Mouse (Mus musculus): ENCODE data around the gene Rcor2. TPM values are rescaled to one million over a fixed set of nuclear protein-coding genes. Genes with fewer than 3 reads are reported as not detected.

Rcor2 gene
- polyA plus RNA-seq, 1 experiment from 2014 or later, result 0.27 TPM

- H3K4me1 ChIP-seq (ENCODE audit: control insufficient read depth, low read depth, low read length), result peaks cover 74% of the 10 kb centered on the region
- peak overlapping the region; percentile 1 for H3K4me3 ChIP-seq (ENCODE audit: low read depth, low read length)
- peak overlapping the region; percentile 41 for H3K4me2 ChIP-seq (ENCODE audit: low read depth, low read length)
- H3K36me3 ChIP-seq (ENCODE audit: control insufficient read depth, insufficient read depth), result no peaks in the 10 kb centered on the region
- 0 out of 2 replicates have a peak overlapping the region, but pooled peaks have one; percentile 1 for H3K9ac ChIP-seq (ENCODE audit: low read depth, low read length)
- 17% methylated on average over 8 of the region's 8 CpGs for WGBS (ENCODE audit: insufficient replicate concordance)
- H3K27me3 ChIP-seq (ENCODE audit: control insufficient read depth, insufficient read depth, low read depth, low read length), result no peaks in the 10 kb centered on the region
- H3K9me3 ChIP-seq (replicated peaks; ENCODE audit: control insufficient read depth, low read length), result no peaks in the 10 kb centered on the region
- ATAC-seq (ENCODE audit: low read depth), result peak; percentile 64
- H3K27ac ChIP-seq (ENCODE audit: low read length), result peak overlapping the region; percentile 39
Observed at GRCm38 (mm10) chr19:7307995-7308770, 41.1 kb downstream of the Rcor2 start.

GRCm38 (mm10) chr19:7309738-7310330 lies 42.7 kb downstream of the Rcor2 start:
- Histone ChIP-seq H3K9me3 (replicated peaks; ENCODE audit: control insufficient read depth, low read length) (no peaks in the 10 kb centered on the region), H3K9ac (ENCODE audit: low read depth, low read length) (no peak overlapping the region), H3K4me2 (ENCODE audit: low read depth, low read length) (no peak overlapping the region), H3K27ac (ENCODE audit: low read length) (no peak overlapping the region; the same call in 1 of the 2 replicates), H3K27me3 (ENCODE audit: control insufficient read depth, insufficient read depth, low read depth, low read length) (no peaks in the 10 kb centered on the region), H3K4me3 (ENCODE audit: low read depth, low read length) (no peak overlapping the region), H3K36me3 (ENCODE audit: control insufficient read depth, insufficient read depth) (no peaks in the 10 kb centered on the region), H3K4me1 (ENCODE audit: control insufficient read depth, low read depth, low read length) (peaks cover 74% of the 10 kb centered on the region)
- ATAC-seq (ENCODE audit: low read depth), result no peak
- 37% methylated on average over 2 of the region's 2 CpGs for WGBS (ENCODE audit: insufficient replicate concordance)

DNA sequence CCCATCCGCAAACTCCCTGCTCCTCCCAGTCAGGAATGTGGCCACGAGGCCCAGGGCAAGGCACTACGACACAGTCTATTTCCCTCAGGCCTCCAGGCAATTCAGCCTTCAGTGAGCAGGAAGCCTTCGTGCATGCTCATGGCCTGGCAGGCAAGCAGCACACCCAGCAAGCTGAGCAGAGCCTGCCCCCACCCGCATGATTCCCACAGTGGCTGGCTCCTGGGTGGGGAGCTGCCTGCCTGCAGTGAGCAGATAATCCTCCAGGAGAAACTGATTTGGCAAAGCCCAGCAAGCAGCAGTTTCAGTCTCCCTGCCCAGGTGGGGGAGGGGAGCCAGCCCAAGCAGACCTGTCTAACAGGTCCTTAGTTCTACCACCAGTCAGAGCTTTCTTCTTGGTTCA lies 43.6 kb downstream of the Rcor2 start:
- Histone ChIP-seq H3K27ac (ENCODE audit: low read length) (peak overlapping the region; percentile 54), H3K36me3 (ENCODE audit: control insufficient read depth, insufficient read depth) (no peaks in the 10 kb centered on the region), H3K9me3 (replicated peaks; ENCODE audit: control insufficient read depth, low read length) (no peaks in the 10 kb centered on the region), H3K4me2 (ENCODE audit: low read depth, low read length) (peak overlapping the region; percentile 26), H3K4me3 (ENCODE audit: low read depth, low read length) (no peak overlapping the region), H3K9ac (ENCODE audit: low read depth, low read length) (no peak overlapping the region), H3K4me1 (ENCODE audit: control insufficient read depth, low read depth, low read length) (peaks cover 71% of the 10 kb centered on the region), H3K27me3 (ENCODE audit: control insufficient read depth, insufficient read depth, low read depth, low read length) (no peaks in the 10 kb centered on the region)
- WGBS (ENCODE audit: insufficient replicate concordance), result 20% methylated on average over 5 of the region's 5 CpGs
- peak; percentile 83 for ATAC-seq (ENCODE audit: low read depth)

DNA sequence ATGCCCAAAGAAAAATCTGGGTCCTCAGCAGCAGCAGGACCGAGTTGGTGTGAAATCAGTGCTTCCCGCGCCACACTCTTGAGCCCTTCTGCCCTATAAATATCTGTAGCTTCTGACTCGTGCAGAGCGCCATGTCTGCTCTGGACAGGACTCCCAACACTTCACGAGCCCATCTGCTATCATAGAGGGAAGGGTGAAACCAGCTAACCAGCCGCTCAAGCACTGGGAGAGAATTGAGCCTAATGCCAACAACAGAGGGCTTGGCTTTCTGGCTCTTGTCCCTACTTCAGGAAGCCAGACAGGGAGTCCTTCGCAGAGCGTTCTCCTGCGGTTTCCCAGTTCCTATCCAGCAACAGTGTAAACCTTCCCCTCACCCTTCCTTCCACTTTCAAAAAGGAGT lies 44.2 kb downstream of the Rcor2 start:
- Histone ChIP-seq H3K4me1 (ENCODE audit: control insufficient read depth, low read depth, low read length) (peaks cover 71% of the 10 kb centered on the region), H3K4me2 (ENCODE audit: low read depth, low read length) (peak overlapping the region; percentile 26; the same call in 1 of the 2 replicates), H3K9ac (ENCODE audit: low read depth, low read length) (no peak overlapping the region), H3K4me3 (ENCODE audit: low read depth, low read length) (no peak overlapping the region), H3K27me3 (ENCODE audit: control insufficient read depth, insufficient read depth, low read depth, low read length) (no peaks in the 10 kb centered on the region), H3K9me3 (replicated peaks; ENCODE audit: control insufficient read depth, low read length) (no peaks in the 10 kb centered on the region), H3K36me3 (ENCODE audit: control insufficient read depth, insufficient read depth) (no peaks in the 10 kb centered on the region), H3K27ac (ENCODE audit: low read length) (peak overlapping the region; percentile 43; the same call in 1 of the 2 replicates)
- ATAC-seq (ENCODE audit: low read depth), result no peak
- WGBS (ENCODE audit: insufficient replicate concordance), result 29% methylated on average over 10 of the region's 10 CpGs

DNA sequence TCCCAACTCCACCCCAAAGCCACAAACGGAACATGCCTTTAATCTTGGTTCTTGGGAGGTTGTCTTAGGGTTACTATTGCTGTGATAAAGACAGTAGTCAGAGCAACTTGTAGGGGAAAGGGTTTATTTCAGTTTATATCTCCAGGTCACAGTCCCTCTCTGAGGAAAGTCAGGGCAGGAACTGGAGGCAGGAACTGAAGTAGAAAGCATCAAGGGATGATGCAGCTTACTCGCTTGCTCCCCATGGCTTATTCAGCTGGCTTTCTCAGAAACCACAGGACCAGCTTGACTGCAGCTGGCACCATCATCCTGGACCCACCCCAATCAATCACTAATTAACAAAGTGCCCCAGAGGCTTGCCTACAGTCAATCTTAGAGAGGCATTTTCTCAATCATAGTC lies 46.5 kb downstream of the Rcor2 start:
- ATAC-seq (ENCODE audit: low read depth), result no peak
- H3K9me3 ChIP-seq (replicated peaks; ENCODE audit: control insufficient read depth, low read length), result no peaks in the 10 kb centered on the region
- H3K27me3 ChIP-seq (ENCODE audit: control insufficient read depth, insufficient read depth, low read depth, low read length), result no peaks in the 10 kb centered on the region
- H3K36me3 ChIP-seq (ENCODE audit: control insufficient read depth, insufficient read depth), result no peaks in the 10 kb centered on the region
- no peak overlapping the region for H3K4me3 ChIP-seq (ENCODE audit: low read depth, low read length)
- H3K27ac ChIP-seq (ENCODE audit: low read length), result no peak overlapping the region
- H3K4me1 ChIP-seq (ENCODE audit: control insufficient read depth, low read depth, low read length), result peaks cover 50% of the 10 kb centered on the region
- 22% methylated on average over 2 of the region's 2 CpGs for WGBS (ENCODE audit: insufficient replicate concordance)
- no peak overlapping the region for H3K4me2 ChIP-seq (ENCODE audit: low read depth, low read length)
- H3K9ac ChIP-seq (ENCODE audit: low read depth, low read length), result no peak overlapping the region

DNA sequence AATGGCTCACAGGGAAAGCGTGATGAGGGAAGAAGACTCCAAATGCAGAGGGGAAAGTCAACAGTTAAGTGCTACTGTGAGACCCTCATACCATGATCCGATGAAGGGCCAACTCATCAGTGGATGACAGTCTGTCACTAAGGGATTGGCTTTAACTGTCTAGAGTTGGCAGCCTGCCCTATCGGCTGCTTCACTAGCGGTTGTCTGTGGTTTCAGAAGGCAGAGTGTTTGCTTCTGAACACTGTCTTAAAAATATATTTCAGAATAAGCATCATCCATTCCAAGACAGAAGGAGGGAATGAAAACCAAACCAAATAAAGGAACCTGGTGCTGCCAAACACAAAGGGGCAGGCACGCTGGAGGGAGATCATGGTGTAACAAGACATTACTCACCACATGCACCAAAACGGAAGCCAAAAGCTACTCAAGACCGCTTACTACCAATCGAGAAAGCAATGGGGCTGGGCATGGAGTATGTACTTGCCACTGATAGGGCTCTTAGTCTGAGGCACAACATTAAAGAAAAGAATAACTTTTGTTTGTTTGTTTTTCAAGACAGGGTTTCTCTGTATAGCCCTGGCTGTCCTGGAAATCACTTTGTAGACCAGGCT lies 48.0 kb downstream of the Rcor2 start:
- Histone ChIP-seq H3K9me3 (replicated peaks; ENCODE audit: control insufficient read depth, low read length) (no peaks in the 10 kb centered on the region), H3K27me3 (ENCODE audit: control insufficient read depth, insufficient read depth, low read depth, low read length) (no peaks in the 10 kb centered on the region), H3K36me3 (ENCODE audit: control insufficient read depth, insufficient read depth) (no peaks in the 10 kb centered on the region), H3K4me2 (ENCODE audit: low read depth, low read length) (no peak overlapping the region), H3K4me3 (ENCODE audit: low read depth, low read length) (no peak overlapping the region), H3K9ac (ENCODE audit: low read depth, low read length) (no peak overlapping the region), H3K4me1 (ENCODE audit: control insufficient read depth, low read depth, low read length) (peaks cover 35% of the 10 kb centered on the region), H3K27ac (ENCODE audit: low read length) (no peak overlapping the region)
- WGBS (ENCODE audit: insufficient replicate concordance), result 58% methylated on average over 8 of the region's 8 CpGs
- no peak for ATAC-seq (ENCODE audit: low read depth)

- H3K36me3 ChIP-seq (ENCODE audit: control insufficient read depth, insufficient read depth), result no peaks in the 10 kb centered on the region
- H3K9me3 ChIP-seq (replicated peaks; ENCODE audit: control insufficient read depth, low read length), result no peaks in the 10 kb centered on the region
- H3K9ac ChIP-seq (ENCODE audit: low read depth, low read length), result no peak overlapping the region
- no peaks in the 10 kb centered on the region for H3K27me3 ChIP-seq (ENCODE audit: control insufficient read depth, insufficient read depth, low read depth, low read length)
- H3K4me1 ChIP-seq (ENCODE audit: control insufficient read depth, low read depth, low read length), result peaks cover 30% of the 10 kb centered on the region
- WGBS (ENCODE audit: insufficient replicate concordance), result 56% methylated on average over 4 of the region's 4 CpGs
- no peak overlapping the region for H3K4me3 ChIP-seq (ENCODE audit: low read depth, low read length)
- no peak for ATAC-seq (ENCODE audit: low read depth)
- no peak overlapping the region for H3K27ac ChIP-seq (ENCODE audit: low read length)
- no peak overlapping the region for H3K4me2 ChIP-seq (ENCODE audit: low read depth, low read length)
Observed at GRCm38 (mm10) chr19:7315587-7315984, 48.5 kb downstream of the Rcor2 start.

GRCm38 (mm10) chr19:7316822-7317221 lies 49.7 kb downstream of the Rcor2 start:
- H3K4me3 ChIP-seq (ENCODE audit: low read depth, low read length), result no peak overlapping the region
- H3K9me3 ChIP-seq (replicated peaks; ENCODE audit: control insufficient read depth, low read length), result no peaks in the 10 kb centered on the region
- peaks cover 19% of the 10 kb centered on the region for H3K4me1 ChIP-seq (ENCODE audit: control insufficient read depth, low read depth, low read length)
- H3K27me3 ChIP-seq (ENCODE audit: control insufficient read depth, insufficient read depth, low read depth, low read length), result no peaks in the 10 kb centered on the region
- no peaks in the 10 kb centered on the region for H3K36me3 ChIP-seq (ENCODE audit: control insufficient read depth, insufficient read depth)
- no peak overlapping the region for H3K4me2 ChIP-seq (ENCODE audit: low read depth, low read length)
- ATAC-seq (ENCODE audit: low read depth), result no peak
- no peak overlapping the region for H3K9ac ChIP-seq (ENCODE audit: low read depth, low read length)
- WGBS (ENCODE audit: insufficient replicate concordance), result 65% methylated on average over 4 of the region's 4 CpGs
- H3K27ac ChIP-seq (ENCODE audit: low read length), result no peak overlapping the region

GRCm38 (mm10) chr19:7317716-7318115 lies 50.6 kb downstream of the Rcor2 start:
- H3K27me3 ChIP-seq (ENCODE audit: control insufficient read depth, insufficient read depth, low read depth, low read length), result no peaks in the 10 kb centered on the region
- peaks cover 18% of the 10 kb centered on the region for H3K4me1 ChIP-seq (ENCODE audit: control insufficient read depth, low read depth, low read length)
- no peak overlapping the region for H3K4me3 ChIP-seq (ENCODE audit: low read depth, low read length)
- H3K4me2 ChIP-seq (ENCODE audit: low read depth, low read length), result no peak overlapping the region
- no peaks in the 10 kb centered on the region for H3K36me3 ChIP-seq (ENCODE audit: control insufficient read depth, insufficient read depth)
- no peak for ATAC-seq (ENCODE audit: low read depth)
- H3K27ac ChIP-seq (ENCODE audit: low read length), result no peak overlapping the region
- no peaks in the 10 kb centered on the region for H3K9me3 ChIP-seq (replicated peaks; ENCODE audit: control insufficient read depth, low read length)
- 63% methylated on average over 4 of the region's 4 CpGs for WGBS (ENCODE audit: insufficient replicate concordance)
- H3K9ac ChIP-seq (ENCODE audit: low read depth, low read length), result no peak overlapping the region

Measured in liver, embryonic 16.5 days (tissue).